Mouse (Mus musculus) heart, embryonic 11.5 days (tissue): ENCODE data around the gene Smad1. TPM values are rescaled to one million over a fixed set of nuclear protein-coding genes. Genes with fewer than 3 reads are reported as not detected.

ENCODE experiments used
- ATAC-seq: fragments of 200-750 bp; cut with Nextera tagmentation; replicated peaks from 2 replicates; pipeline ENCODE4 v1.8.0; 2017; ENCODE audit warnings: moderate library complexity; ENCODE audit not compliant: insufficient number of reproducible peaks, low FRiP score, low TSS enrichment
- H3K27ac ChIP-seq: fragments of 300-500 bp; sonication (generic); 2 replicates; pipeline ENCODE4 v1.5.1; 2014; ENCODE audit warnings: mild to moderate bottlenecking, low read depth, low read length
- H3K27me3 ChIP-seq: fragments of 300-500 bp; sonication (generic); 2 replicates; pipeline ENCODE4 v1.6.1; 2014; ENCODE audit warnings: mild to moderate bottlenecking, low read length, mixed read lengths; ENCODE audit not compliant: control insufficient read depth, insufficient read depth
- H3K36me3 ChIP-seq: fragments of 300-500 bp; sonication (generic); 2 replicates; pipeline ENCODE4 v1.6.1; 2014; ENCODE audit warnings: mild to moderate bottlenecking, low read length, moderate library complexity, mixed read lengths; ENCODE audit not compliant: control insufficient read depth, insufficient read depth
- H3K4me1 ChIP-seq: fragments of 300-500 bp; sonication (generic); 2 replicates; pipeline ENCODE4 v1.6.1; 2014; ENCODE audit warnings: low read length; ENCODE audit not compliant: control insufficient read depth, insufficient read depth
- H3K4me2 ChIP-seq: fragments of 300-500 bp; sonication (generic); 2 replicates; pipeline ENCODE4 v1.6.1; 2014; ENCODE audit warnings: mild to moderate bottlenecking, moderate library complexity
- H3K4me3 ChIP-seq: fragments of 300-500 bp; sonication (generic); 2 replicates; pipeline ENCODE4 v1.5.1; 2014; ENCODE audit warnings: low read depth, low read length
- H3K9ac ChIP-seq: fragments of 300-500 bp; sonication (generic); 2 replicates; pipeline ENCODE4 v1.6.1; 2014; ENCODE audit warnings: mild to moderate bottlenecking, low read depth, low read length, moderate library complexity
- H3K9me3 ChIP-seq: fragments of 300-500 bp; sonication (generic); replicated peaks from 2 replicates; pipeline ENCODE4 v1.6.1; 2016; ENCODE audit warnings: low read length; ENCODE audit not compliant: control insufficient read depth
- whole genome bisulfite sequencing: fragments of 180-500 bp; shearing (Covaris S2); extraction: QIAGEN DNeasy Blood & Tissue Kit; methylation state at CpG from one replicate; pipeline ENCODE4 v1.1.7; 2014; ENCODE audit not compliant: insufficient replicate concordance; 5-methylcytosine and 5-hydroxymethylcytosine counted together
- polyA plus RNA-seq: library from polyadenylated mRNA; unstranded; fragments of >200 nt; fragmentation: Nextera tagmentation; extraction: Ambion mirVana; gene quantifications from 2 replicates; pipeline ENCODE4 v1.2.1, GENCODE M21; 2014

The Smad1 gene
- polyA plus RNA-seq, 1 experiment from 2014 or later = 23.0 TPM

- Histone ChIP-seq H3K4me2 (no peak overlapping the region), H3K36me3 (peaks cover 7% of the 10 kb centered on the region; the same call in 1 of the 2 replicates), H3K4me1 (peaks cover 3% of the 10 kb centered on the region; the same call in 1 of the 2 replicates), H3K27me3 (no peaks in the 10 kb centered on the region), H3K27ac (no peak overlapping the region), H3K9me3 (no peaks in the 10 kb centered on the region), H3K4me3 (no peak overlapping the region), H3K9ac (no peak overlapping the region)
- WGBS = 84% methylated on average over 6 of the region's 6 CpGs
- ATAC-seq = no peak
Measured at GRCm38 (mm10) chr8:79345856-79346255, 53.5 kb downstream of the Smad1 start.

- H3K36me3 ChIP-seq = peaks cover 9% of the 10 kb centered on the region; the same call in 1 of the 2 replicates
- H3K4me2 ChIP-seq = no peak overlapping the region
- ATAC-seq = no peak
- H3K9ac ChIP-seq = no peak overlapping the region
- H3K27me3 ChIP-seq = no peaks in the 10 kb centered on the region
- H3K9me3 ChIP-seq = no peaks in the 10 kb centered on the region
- 64% methylated on average over 8 of the region's 8 CpGs for WGBS
- no peaks in the 10 kb centered on the region for H3K4me1 ChIP-seq
- no peak overlapping the region for H3K4me3 ChIP-seq
- H3K27ac ChIP-seq = no peak overlapping the region
Measured at GRCm38 (mm10) chr8:79341236-79341635, 58.1 kb downstream of the Smad1 start.

GRCm38 (mm10) chr8:79339555-79339954 lies 59.8 kb downstream of the Smad1 start:
- 75% methylated on average over 9 of the region's 9 CpGs for WGBS
- no peak for ATAC-seq
- no peak overlapping the region for H3K27ac ChIP-seq
- H3K36me3 ChIP-seq = peaks cover 9% of the 10 kb centered on the region; the same call in 1 of the 2 replicates
- no peak overlapping the region for H3K4me3 ChIP-seq
- H3K27me3 ChIP-seq = no peaks in the 10 kb centered on the region
- H3K4me1 ChIP-seq = no peaks in the 10 kb centered on the region
- H3K9me3 ChIP-seq = no peaks in the 10 kb centered on the region
- H3K4me2 ChIP-seq = no peak overlapping the region
- H3K9ac ChIP-seq = no peak overlapping the region

GRCm38 (mm10) chr8:79338619-79339018 lies 60.7 kb downstream of the Smad1 start:
- H3K36me3 ChIP-seq = peaks cover 9% of the 10 kb centered on the region; the same call in 1 of the 2 replicates
- H3K4me2 ChIP-seq = no peak overlapping the region
- H3K4me3 ChIP-seq = no peak overlapping the region
- 85% methylated on average over 10 of the region's 10 CpGs for WGBS
- H3K9me3 ChIP-seq = no peaks in the 10 kb centered on the region
- no peak overlapping the region for H3K27ac ChIP-seq
- no peaks in the 10 kb centered on the region for H3K4me1 ChIP-seq
- no peak overlapping the region for H3K9ac ChIP-seq
- H3K27me3 ChIP-seq = no peaks in the 10 kb centered on the region
- no peak for ATAC-seq

- Histone ChIP-seq H3K27ac (no peak overlapping the region), H3K4me1 (0 out of 2 replicates have a peak, but pooled peaks cover 3% of the 10 kb centered on the region), H3K9me3 (no peaks in the 10 kb centered on the region), H3K36me3 (no peaks in the 10 kb centered on the region), H3K9ac (no peak overlapping the region), H3K27me3 (no peaks in the 10 kb centered on the region), H3K4me2 (no peak overlapping the region), H3K4me3 (no peak overlapping the region)
- 87% methylated on average over 22 of the region's 22 CpGs for WGBS
- no peak for ATAC-seq
Measured at GRCm38 (mm10) chr8:79332109-79332900, 67.0 kb downstream of the Smad1 start.

GRCm38 (mm10) chr8:79331571-79331970 lies 67.7 kb downstream of the Smad1 start:
- no peak overlapping the region for H3K4me2 ChIP-seq
- H3K27ac ChIP-seq = no peak overlapping the region
- no peak overlapping the region for H3K9ac ChIP-seq
- no peak overlapping the region for H3K4me3 ChIP-seq
- WGBS = 77% methylated on average over 2 of the region's 2 CpGs
- H3K36me3 ChIP-seq = no peaks in the 10 kb centered on the region
- ATAC-seq = no peak
- no peaks in the 10 kb centered on the region for H3K9me3 ChIP-seq
- H3K4me1 ChIP-seq = 0 out of 2 replicates have a peak, but pooled peaks cover 3% of the 10 kb centered on the region
- no peaks in the 10 kb centered on the region for H3K27me3 ChIP-seq

GRCm38 (mm10) chr8:79331017-79331416 lies 68.3 kb downstream of the Smad1 start:
- WGBS = 69% methylated on average over 9 of the region's 9 CpGs
- ATAC-seq = no peak
- H3K27ac ChIP-seq = no peak overlapping the region
- H3K27me3 ChIP-seq = no peaks in the 10 kb centered on the region
- H3K9ac ChIP-seq = no peak overlapping the region
- H3K36me3 ChIP-seq = no peaks in the 10 kb centered on the region
- no peak overlapping the region for H3K4me3 ChIP-seq
- no peaks in the 10 kb centered on the region for H3K9me3 ChIP-seq
- H3K4me2 ChIP-seq = no peak overlapping the region
- H3K4me1 ChIP-seq = 0 out of 2 replicates have a peak, but pooled peaks cover 3% of the 10 kb centered on the region

- Histone ChIP-seq H3K9me3 (no peaks in the 10 kb centered on the region), H3K36me3 (no peaks in the 10 kb centered on the region), H3K9ac (no peak overlapping the region), H3K4me1 (peaks cover 3% of the 10 kb centered on the region; the same call in 1 of the 2 replicates), H3K4me3 (no peak overlapping the region), H3K4me2 (no peak overlapping the region), H3K27ac (no peak overlapping the region), H3K27me3 (no peaks in the 10 kb centered on the region; the same call in 1 of the 2 replicates)
- 67% methylated on average over 2 of the region's 2 CpGs for WGBS
- no peak for ATAC-seq
Measured at GRCm38 (mm10) chr8:79329735-79330134, 69.6 kb downstream of the Smad1 start.
